Mouse (Mus musculus): ENCODE data around the gene Fgfr3.
A peak's percentile ranks its signal among the peaks of the same experiment; 100 is the strongest.

Fgfr3 gene

DNA sequence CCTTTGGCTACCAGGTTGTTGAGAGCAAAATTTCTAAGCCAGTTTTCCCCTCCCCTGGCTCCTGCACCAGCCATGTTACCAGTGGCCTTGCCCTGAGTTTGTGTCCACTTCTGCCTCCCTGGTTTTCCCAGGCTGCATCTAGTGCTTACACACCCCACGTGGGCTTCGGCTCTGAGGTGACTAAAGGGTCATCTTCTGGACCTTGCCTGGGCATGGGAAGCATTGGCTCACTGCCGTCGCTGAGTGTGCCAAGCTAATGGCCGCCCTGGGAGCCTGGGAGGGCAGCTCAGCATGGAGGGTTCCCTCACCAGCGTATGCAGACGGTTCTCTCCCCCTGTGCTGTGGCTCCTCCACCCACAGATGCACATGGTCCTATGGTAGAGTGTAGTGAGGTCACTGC, 7.4 kb downstream of the Fgfr3 start:
- no peak for DNase-seq (ENCODE audit: low read depth, low spot score)

DNA sequence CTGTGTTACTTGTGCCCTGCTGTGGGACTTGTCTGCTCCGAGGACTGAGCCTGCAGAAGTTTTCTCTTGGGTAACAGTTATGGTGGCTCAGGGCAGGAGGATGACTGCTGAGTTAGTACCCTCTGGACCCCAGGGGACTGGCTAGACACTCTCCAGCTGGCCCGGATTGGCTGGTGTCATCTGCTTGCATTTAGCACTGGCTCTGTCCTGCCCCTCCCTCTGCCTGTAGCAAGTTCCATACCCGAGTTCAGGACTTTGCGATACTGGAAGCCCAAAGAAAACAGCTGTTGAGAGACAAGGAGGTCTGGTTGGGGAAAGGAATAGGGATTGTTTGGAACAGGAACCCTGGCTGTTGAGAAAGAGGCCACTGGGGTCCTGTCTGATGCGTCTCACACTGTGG, 9.0 kb downstream of the Fgfr3 start:
- no peak for DNase-seq (ENCODE audit: low read depth, low spot score)

DNA sequence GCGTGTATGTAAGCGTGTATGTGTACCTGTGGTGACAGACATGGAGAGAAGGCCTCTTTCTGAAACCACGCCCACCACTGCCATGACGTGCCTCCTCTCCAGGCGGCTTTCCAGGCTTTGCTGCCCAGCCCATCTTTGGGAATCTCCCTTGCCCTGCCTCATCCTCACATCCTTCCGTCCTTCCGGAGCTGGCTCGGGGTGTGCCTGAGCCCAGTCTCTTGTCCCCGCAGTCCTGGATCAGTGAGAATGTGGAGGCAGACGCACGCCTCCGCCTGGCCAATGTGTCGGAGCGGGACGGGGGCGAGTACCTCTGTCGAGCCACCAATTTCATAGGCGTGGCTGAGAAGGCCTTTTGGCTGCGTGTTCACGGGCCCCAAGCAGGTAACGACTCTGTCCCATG, 9.6 kb downstream of the Fgfr3 start:
- DNase-seq (ENCODE audit: low read depth, low spot score) = no peak

DNA sequence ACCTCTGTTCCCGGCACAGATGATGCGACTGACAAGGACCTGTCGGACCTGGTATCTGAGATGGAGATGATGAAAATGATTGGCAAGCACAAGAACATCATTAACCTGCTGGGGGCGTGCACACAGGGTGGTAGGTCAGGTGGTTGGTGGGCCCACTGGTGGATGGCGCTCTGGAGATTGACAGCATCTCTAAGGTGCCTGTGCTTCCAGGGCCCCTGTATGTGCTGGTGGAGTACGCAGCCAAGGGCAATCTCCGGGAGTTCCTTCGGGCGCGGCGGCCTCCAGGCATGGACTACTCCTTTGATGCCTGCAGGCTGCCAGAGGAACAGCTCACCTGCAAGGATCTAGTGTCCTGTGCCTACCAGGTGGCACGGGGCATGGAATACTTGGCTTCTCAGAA, 12.4 kb downstream of the Fgfr3 start:
- no peak for DNase-seq (ENCODE audit: low read depth, low spot score)

DNA sequence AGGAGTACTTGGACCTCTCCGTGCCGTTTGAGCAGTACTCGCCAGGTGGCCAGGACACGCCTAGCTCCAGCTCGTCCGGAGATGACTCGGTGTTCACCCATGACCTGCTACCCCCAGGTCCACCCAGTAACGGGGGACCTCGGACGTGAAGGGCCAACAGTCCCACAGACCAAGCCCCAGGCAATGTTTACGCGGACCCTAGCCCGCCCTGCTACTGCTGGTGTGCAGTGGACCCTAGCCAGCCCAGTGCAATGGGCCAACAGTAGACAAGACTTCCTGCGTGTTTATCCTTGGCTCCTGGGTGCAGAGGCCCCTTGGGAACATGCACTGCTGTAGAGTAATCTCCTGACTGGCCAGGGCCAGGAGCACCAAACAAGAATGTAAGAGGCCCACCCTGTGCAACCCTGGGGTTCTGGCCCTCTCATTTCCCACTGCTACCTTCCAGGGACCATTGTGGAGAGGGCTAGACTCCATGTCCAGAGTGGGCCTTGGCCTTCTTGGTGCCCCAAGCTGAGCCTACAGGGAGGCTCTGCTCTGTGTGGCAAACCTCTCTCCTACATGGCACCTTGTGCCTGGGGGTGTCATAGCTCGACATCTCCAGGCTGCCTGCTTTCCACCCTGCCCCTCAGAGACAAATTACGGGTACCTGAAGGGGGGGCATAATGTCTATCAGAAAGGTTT, 14.1 kb downstream of the Fgfr3 start:
- no peak for DNase-seq (ENCODE audit: low read depth, low spot score)

DNA sequence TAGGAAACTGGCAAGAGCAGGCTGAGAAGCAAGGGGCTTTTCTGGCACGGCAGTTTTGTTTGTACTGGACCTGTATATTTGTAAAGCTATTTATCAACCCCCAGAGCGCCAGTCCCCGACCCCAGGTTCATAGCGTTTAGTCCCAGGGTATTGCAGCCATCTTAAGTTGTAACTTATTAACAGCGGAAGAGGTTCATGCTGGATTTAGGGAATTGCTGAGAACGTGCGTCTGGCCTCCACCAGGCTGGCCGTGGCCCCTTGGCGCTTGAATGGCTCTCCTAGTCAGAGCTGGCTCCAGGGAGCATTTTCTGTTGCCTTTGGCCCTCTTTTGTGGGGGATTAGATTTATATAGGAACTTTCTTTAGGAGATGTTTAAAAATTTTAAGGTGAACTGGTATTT, 14.8 kb downstream of the Fgfr3 start:
- no peak for DNase-seq (ENCODE audit: low read depth, low spot score)

DNA sequence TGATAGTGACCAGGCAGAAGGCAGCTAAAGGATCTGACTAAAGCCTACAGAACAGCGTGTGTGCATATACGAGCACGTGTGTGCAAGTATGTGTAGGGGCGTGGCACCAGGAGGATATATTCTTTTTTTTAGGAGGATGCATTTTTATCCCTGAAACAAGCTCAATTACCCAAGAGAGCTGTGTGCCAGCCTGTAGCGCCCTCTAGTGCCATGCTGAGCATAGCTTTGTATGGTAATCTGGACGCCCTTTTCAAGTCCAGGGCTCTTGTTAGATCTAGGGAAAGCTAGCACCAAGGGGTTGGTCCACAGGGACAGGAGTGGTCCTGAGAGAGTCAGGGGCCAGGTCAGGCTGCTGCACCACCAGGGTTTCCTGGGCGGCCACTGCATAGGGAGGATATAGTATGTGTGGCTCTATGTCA, 16.4 kb downstream of the Fgfr3 start:
- DNase-seq (ENCODE audit: low read depth, low spot score) = peak; percentile 75

DNA sequence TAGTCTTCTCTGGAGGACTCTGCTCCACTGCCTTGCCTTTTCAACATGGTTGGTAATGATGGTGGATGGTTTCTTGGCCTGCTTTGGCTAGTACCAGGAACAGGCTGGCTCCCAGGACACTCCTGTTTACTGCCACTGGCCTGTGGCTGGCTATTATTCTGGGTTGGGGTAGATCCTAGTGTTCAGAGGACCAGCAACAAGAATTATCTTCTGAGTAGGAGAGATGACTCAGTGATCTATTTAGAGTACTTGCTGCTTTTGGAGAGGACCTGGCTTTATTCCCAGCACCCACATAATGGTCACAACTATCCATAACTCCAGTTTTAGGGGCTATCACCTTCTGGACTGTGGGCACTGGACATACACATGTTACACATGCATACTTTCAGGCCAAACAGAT, 16.9 kb downstream of the Fgfr3 start:
- DNase-seq (ENCODE audit: low read depth, low spot score) = no peak

DNA sequence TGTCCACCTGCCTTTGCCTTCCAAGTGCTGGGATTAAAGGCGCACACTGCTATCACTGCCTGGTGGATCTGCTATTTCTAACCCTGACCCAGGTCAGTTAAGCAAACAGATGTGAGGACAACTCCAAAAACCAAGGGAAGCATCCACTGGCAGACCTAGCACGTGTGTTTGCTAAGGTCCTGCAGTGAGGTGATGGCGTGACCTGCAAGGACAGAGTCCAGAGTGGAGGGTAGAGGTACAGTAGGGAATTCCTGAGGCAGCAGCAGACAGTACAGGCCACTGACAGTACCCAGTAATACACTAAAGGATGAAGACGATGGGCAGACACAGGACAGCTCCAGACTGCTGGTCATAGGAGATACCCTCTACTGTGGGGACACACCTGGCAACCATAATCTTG, 19.1 kb downstream of the Fgfr3 start:
- no peak for DNase-seq (ENCODE audit: low read depth, low spot score)

DNA sequence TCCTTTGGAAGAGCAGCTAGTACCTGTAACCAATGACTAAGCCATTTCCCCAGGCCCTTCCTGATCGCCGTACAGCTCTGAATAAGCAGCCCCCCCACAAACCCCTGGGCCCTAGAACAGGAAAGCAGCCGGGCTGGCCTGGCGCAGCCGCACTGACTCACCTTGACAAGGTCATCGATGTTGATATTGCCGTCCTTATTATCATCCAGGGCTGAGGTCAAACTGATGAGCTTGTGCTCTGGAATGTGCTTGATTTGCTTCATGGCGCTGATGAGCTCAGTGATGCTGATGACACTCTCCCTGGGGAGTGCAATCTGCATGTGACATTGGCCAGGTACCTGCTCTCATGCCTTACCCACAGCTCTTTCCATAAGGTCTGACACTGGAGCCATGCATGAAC, 22.0 kb downstream of the Fgfr3 start:
- no peak for DNase-seq (ENCODE audit: low read depth, low spot score)

DNA sequence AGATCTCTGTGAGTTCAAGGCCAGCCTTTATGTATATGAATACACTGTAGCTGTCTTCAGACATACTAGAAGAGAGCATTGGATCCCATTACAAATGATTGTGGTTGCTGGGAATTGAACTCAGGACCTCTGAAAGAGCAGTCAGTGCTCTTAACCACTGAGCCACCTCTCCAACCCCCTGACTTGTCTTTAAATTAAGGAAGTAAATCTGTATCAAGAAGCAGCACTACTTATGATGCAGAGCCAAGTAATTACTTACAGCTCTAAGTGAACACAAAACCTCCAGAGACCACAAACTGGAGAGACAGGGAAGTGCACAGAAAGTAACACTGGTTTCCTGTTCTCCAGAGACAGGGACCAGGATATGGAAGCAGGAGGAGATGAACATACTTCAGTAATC, 55.7 kb downstream of the Fgfr3 start:
- no peak for DNase-seq (ENCODE audit: low read depth, low spot score)

DNA sequence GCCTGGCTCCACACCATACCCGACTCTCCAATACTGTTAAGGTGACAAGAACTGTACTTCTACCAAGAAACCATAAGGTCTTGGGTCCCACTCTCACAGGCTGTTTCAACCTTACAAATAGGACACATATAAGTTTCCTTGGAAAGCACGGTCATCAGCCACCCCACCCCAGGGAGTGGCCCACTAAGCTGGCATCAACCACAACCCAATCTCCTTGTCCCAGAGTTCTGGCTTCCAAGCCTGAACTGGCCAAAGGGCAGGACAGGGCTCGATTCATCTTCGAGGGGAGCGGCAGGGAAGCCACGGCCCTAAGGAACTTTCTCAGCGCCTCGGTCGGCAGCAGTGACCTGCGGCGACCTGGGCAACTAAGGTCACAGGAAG, 60.5 kb downstream of the Fgfr3 start:
- DNase-seq (ENCODE audit: low read depth, low spot score) = no peak

DNA sequence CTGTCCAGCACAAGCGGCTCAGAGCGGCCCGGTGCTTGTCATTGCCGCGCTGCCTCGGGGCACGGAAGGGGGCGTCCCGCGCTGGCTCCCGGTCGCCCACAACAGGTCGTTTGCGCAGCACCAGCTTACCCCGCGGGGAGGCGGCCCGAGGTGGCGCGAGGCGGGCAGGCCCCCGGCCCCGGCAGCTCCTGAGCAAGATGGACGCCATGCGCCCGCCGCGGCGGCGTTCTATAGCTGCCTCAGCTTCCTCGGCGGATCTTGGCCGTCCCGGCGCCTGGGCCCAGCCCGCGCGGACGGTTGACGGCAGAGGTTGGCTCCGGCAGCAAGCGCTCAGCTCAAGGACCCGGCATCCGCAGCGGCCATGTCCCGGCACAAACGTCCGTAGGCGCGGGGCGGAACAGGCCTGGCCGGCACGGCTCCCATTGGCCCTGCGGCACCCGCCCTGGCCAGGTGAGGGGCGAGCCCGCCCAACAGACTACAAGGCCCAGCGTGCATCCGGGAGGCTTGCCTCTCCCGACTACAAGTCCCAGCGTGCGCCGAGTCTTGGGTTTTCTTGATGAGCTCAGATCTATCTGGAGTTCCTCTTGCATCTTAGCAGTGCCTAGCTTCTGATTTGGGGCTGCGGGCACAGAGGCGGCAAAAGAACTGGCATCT, 61.0 kb downstream of the Fgfr3 start, which contains the start of gene Letm1:
Gene Letm1, minus strand, starts transcription at position 473 of the 654 bp plus-strand sequence.
- peak; percentile 96 for DNase-seq (ENCODE audit: low read depth, low spot score)

DNA sequence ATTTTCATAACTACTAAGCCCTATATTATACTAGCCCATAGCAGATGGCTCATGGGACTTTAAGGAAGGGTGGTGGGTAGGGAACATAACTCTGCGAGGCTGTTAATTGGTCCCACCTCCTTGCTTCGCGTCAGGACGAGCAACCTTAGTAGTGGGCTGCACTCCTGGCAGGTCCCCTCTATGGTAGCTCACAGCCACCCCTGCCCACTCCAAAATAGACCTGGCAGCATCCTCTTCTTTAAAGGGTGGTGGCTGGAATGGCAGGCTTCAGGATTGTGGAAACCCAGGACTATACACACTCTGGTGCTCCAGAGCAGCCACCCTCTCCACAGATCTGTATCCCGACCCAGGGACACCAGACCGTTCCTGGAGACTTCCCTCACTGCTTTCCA, 61.5 kb downstream of the Fgfr3 start:
- DNase-seq (ENCODE audit: low read depth, low spot score) = no peak
